Mouse (Mus musculus) neutrophil, adult 83 days (primary cell): Measurements from ENCODE around the gene Urb2. TPM values are rescaled to one million over a fixed set of nuclear protein-coding genes. Genes with fewer than 3 reads are reported as not detected.

Experiments used
- total RNA-seq, 2 experiments: library from RNA; stranded (reverse); gene quantifications; one replicate each; pipeline ENCODE4 v1.2.4; 2023

The Urb2 gene
- 1 to 10 TPM; 6.1 to 7.0 TPM for total RNA-seq

GRCm38 (mm10) chr8:124021237-124022227 lies at the start of gene Urb2, which contains the start of gene Taf5l:
Urb2 (plus strand) TSS chr8:124021508.
Taf5l (minus strand) TSS chr8:124021397.

DNA sequence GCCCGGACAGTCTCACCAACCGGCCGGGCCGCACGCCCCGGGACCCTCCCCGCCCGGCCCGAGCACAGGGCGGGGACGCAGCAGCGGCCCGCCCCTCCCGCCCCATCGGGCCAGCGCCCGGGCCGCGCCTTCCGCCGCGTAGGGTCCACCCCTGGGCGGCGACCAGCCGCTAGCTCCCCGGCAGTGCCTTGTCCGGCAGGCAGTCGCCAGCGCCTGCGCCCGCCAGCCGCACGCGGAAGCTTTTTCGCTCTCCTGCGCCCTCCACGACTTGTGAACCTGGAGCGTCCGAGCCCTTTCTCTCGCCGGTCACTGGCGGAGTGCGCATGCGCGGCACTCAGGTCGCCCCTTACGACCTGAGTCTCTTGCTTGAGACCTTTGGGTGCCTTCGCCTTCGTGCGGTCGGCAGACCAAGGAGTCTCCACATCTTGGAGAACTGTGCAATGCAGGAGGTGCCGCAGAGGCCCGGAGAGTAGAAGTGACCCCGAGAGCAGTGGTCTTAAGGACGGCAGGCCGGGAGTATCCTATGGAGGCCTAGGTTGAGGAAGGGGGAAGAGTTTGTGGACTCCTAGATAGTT lies 38.4 kb upstream of the Urb2 start, which contains the start of gene Abcb10:
TSS of gene Abcb10 (minus strand) at position 297 of the 575 bp plus-strand sequence.

Other genes with a start within 250 kb of the Urb2 start
- under 1 TPM; 0.64 to 0.96 TPM for gene Rab4a, start 215.5 kb upstream of the Urb2 start, total RNA-seq
- 1 to 10 TPM; 5.4 to 5.7 TPM for gene Ccsap, start 161.3 kb upstream of the Urb2 start, total RNA-seq
- gene Acta1, start 126.8 kb upstream of the Urb2 start, total RNA-seq, result 1 to 10 TPM; 2.0 to 4.7 TPM
- gene Nup133, start 72.2 kb upstream of the Urb2 start, total RNA-seq, result 10 to 100 TPM; 16.8 to 17.0 TPM
- gene Abcb10, start 38.4 kb upstream of the Urb2 start, total RNA-seq, result 10 to 100 TPM; 20.5 to 27.7 TPM
- 10 to 100 TPM; 15.2 to 15.7 TPM for gene Taf5l, start 111 bp upstream of the Urb2 start, total RNA-seq
- 10 to 100 TPM; 10.5 to 16.6 TPM for gene Galnt2, start 209.9 kb downstream of the Urb2 start, total RNA-seq